8 mouse cellular contexts compared by ENCODE assay signal in genomic region chrX:20059381-20059971, GRCm38 (mm10). TPM values are rescaled to one million over a fixed set of nuclear protein-coding genes. Genes with fewer than 3 reads are reported as not detected.
DNase-seq lines count a peak whose midpoint lies in the region; ATAC-seq lines count a peak whose summit lies in the region.

Gene Chst7 (plus strand): TSS chrX:20059560.

- no peak for ATAC-seq in erythroblast, adult 5-6 weeks (replicated peaks; ENCODE audit: low FRiP score, poor library complexity, severe bottlenecking)

- no peaks in the 10 kb centered on the region for H3K36me3 ChIP-seq in megakaryocyte, embryonic 14.5 days (replicated peaks; ENCODE audit: low read length)

- H3K4me1 ChIP-seq in megakaryocyte, embryonic 14.5 days: peaks cover 21% of the 10 kb centered on the region

- peak; percentile 69 for DNase-seq in adrenal gland, postnatal 25 days
- peak; percentile 37 for DNase-seq in embryo, embryonic 11.5 days (ENCODE audit: low read depth, low spot score)
- DNase-seq in gastrocnemius, postnatal 36 days: peak; percentile 56 to 66
- peak; percentile 22 for DNase-seq in induced T-regulatory cell, adult 2 months (ENCODE audit: low read depth)
- peak; percentile 32 to 46 for DNase-seq in left cerebral cortex, postnatal 25 days (ENCODE audit: low spot score in 2 of 2)
- DNase-seq in right cerebral cortex, postnatal 36 days (ENCODE audit: low spot score in 2 of 2): peak; percentile 16 to 20

- intact Hi-C loops in gastrocnemius, postnatal 36 days (cut with DNase I): no loop called here
- intact Hi-C loops in left cerebral cortex, postnatal 25 days (cut with DNase I): no loop called here

- H3K4me3 ChIP-seq in megakaryocyte, embryonic 14.5 days (replicated peaks): peak within 1 kb of the TSS; percentile 87

- H3K9me3 ChIP-seq in megakaryocyte, embryonic 14.5 days: peaks cover 22% of the 10 kb centered on the region

- peaks cover 58% of the 10 kb centered on the region for H3K27me3 ChIP-seq in megakaryocyte, embryonic 14.5 days (replicated peaks)

RNA-seq across cellular contexts. Expression of gene Chst7, which starts in this region (rescaled TPM):
- total RNA-seq in adrenal gland, postnatal 25 days (2021): 2.0 and 2.3 TPM in 2 replicates
- total RNA-seq in gastrocnemius, postnatal 36 days (2021): 1 to 10 TPM; 1.7 to 1.8 TPM
- total RNA-seq in left cerebral cortex, postnatal 25 days (2021): 1 to 10 TPM; 2.1 to 3.8 TPM
- not detected in 2 replicates for polyA plus RNA-seq in megakaryocyte, embryonic 14.5 days (2012; ENCODE audit: insufficient read depth, low replicate concordance)
- not detected in 2 replicates for total RNA-seq in erythroblast, adult 5-6 weeks (2015; ENCODE audit: low replicate concordance)
- total RNA-seq in erythroblast, adult 5-6 weeks (2017; ENCODE audit: low replicate concordance): not detected in 2 replicates

Comparison
In these comparisons a context has a peak if more than half of its experiments do, and no peak if none do; other contexts are left out.
1. DNase-seq: peak in every context shown above with its lines; median percentile 69 in adrenal gland, postnatal 25 days; 61 in gastrocnemius, postnatal 36 days; 39 in left cerebral cortex, postnatal 25 days; 37 in embryo, embryonic 11.5 days; 22 in induced T-regulatory cell, adult 2 months; 18 in right cerebral cortex, postnatal 36 days.